Mouse (Mus musculus) cerebellum, adult 2 months (tissue): ENCODE results near the gene Lmntd1. TPM values are rescaled to one million over a fixed set of nuclear protein-coding genes. Genes with fewer than 3 reads are reported as not detected.
A peak's percentile ranks its signal among the peaks of the same experiment; 100 is the strongest.

ENCODE experiments used
- DNase-seq, 2 experiments: peaks; one replicate each; pipeline ENCODE4 v3.0.0; 2021
- H3K27ac ChIP-seq: fragments of 200-500 bp; 2 replicates; pipeline ENCODE4 v1.5.1; 2012; ENCODE audit warnings: low read length, control low read depth, inconsistent platforms; ENCODE audit not compliant: insufficient read depth
- H3K27me3 ChIP-seq: fragments of 200-500 bp; 2 replicates; pipeline ENCODE4 v1.6.1; 2012; ENCODE audit warnings: inconsistent platforms, mild to moderate bottlenecking, low read length, moderate library complexity; ENCODE audit not compliant: control insufficient read depth, insufficient read depth
- H3K4me1 ChIP-seq: fragments of 200-500 bp; 2 replicates; pipeline ENCODE4 v1.6.1; 2011; ENCODE audit warnings: low read length; ENCODE audit not compliant: control insufficient read depth, insufficient read depth
- H3K4me3 ChIP-seq: fragments of 200-500 bp; replicated peaks from 2 replicates; pipeline ENCODE3; 2011; ENCODE audit warnings: mild to moderate bottlenecking, low read depth, low read length, control low read depth; ENCODE audit not compliant: insufficient read depth
- CTCF ChIP-seq: fragments of 200-500 bp; IDR thresholded peaks from 2 replicates; pipeline ENCODE4 v1.5.1; 2011; ENCODE audit warnings: low read depth, mild to moderate bottlenecking, control low read depth, low read length, moderate library complexity, borderline replicate concordance; ENCODE audit not compliant: insufficient read depth
- POLR2A ChIP-seq: fragments of 200-500 bp; IDR thresholded peaks from 2 replicates; pipeline ENCODE4 v1.6.1; 2011; ENCODE audit warnings: low read length, control low read depth, borderline replicate concordance; ENCODE audit not compliant: insufficient read depth
- WGBS: fragments of 180-500 bp; shearing (Covaris S2); methylation state at CpG from one replicate; pipeline ENCODE4 v1.1.7; 2018; 5-methylcytosine and 5-hydroxymethylcytosine counted together
- polyA plus RNA-seq: library from polyadenylated mRNA; depleted of rRNA; stranded (reverse); fragments of >200 nt; gene quantifications from 2 replicates; pipeline ENCODE4 v1.2.3, GENCODE M21; 2012

Gene Lmntd1
- polyA plus RNA-seq, 1 experiment: 0.70 TPM

DNA sequence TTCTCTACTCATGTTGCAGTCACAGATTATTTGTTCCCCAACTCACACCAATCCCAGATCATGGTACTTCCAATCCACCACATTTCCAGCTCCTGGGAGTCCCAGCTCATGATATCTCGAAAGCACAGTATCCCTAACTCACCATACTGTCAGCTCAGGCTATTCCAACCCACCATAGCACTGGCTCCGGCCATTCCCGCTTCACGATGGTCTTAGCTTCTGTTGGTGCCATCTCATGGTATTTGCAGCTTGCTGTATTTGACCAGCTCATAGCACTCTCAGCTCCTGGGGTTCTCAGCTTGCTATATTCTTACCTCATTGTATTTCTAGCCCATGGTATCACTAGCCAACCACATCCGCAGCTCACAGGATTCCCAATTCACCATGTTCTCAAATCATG, 195.3 kb downstream of the Lmntd1 start:
- H3K27me3 ChIP-seq: no peaks in the 10 kb centered on the region
- no peak for DNase-seq
- WGBS: 92% methylated on average over 5 of the region's 5 CpGs
- no peaks in the 10 kb centered on the region for H3K4me1 ChIP-seq
- H3K27ac ChIP-seq: no peak overlapping the region
- H3K4me3 ChIP-seq: no peak overlapping the region
- TF ChIP-seq CTCF: no peak
- TF ChIP-seq POLR2A: no peak

- H3K4me3 ChIP-seq: no peak overlapping the region
- TF ChIP-seq CTCF (no peak), POLR2A (no peak)
- H3K4me1 ChIP-seq: no peaks in the 10 kb centered on the region
- WGBS: 84% methylated on average over 8 of the region's 8 CpGs
- no peak for DNase-seq
- no peak overlapping the region for H3K27ac ChIP-seq
- no peaks in the 10 kb centered on the region for H3K27me3 ChIP-seq
Observed at GRCm38 (mm10) chr6:145417720-145418440, 196.2 kb downstream of the Lmntd1 start.

- Histone ChIP-seq H3K27me3 (no peaks in the 10 kb centered on the region), H3K4me1 (no peaks in the 10 kb centered on the region), H3K4me3 (no peak overlapping the region), H3K27ac (no peak overlapping the region)
- TF ChIP-seq CTCF (peak; percentile 54; the same call in 1 of the 2 replicates), POLR2A (no peak)
- DNase-seq: peak; percentile 23 to 48
- WGBS: 71% methylated on average over 16 of the region's 16 CpGs
Observed at GRCm38 (mm10) chr6:145417014-145417719, 197.0 kb downstream of the Lmntd1 start.

DNA sequence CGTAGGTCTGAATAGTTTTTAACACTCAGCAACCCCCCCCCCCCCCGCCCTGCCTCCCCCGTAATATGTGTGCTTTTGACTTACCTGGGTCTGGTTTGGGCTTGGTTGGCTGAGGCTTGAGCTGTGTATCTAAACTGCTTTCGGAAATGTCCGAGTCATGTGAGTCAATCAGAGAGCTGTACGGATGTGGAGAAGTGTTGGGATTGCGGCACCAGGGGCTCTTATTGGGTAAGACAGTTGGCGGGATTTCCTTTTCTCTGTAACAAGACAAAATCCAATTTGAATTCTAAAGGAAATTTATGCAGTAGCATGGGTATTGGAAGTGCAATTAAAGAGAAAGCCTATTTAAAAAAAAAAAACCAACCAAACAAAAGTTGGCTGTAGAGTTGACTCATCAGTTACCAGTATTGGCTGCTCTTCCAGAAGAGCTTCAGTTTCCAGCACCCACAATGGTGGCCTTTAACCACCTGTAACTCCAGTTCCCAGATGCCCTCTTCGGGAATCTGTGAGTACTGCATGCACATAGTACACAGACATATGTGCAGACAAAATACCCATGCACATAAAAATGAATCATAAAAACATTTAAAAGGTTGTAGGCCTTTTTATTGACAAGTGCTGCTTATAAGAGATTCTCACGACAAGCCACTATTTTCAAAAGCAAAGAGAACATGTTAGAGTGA, 209.6 kb downstream of the Lmntd1 start:
- WGBS: 94% methylated on average over 10 of the region's 10 CpGs

GRCm38 (mm10) chr6:145401140-145401539, 213.0 kb downstream of the Lmntd1 start:
- no peak for DNase-seq
- Histone ChIP-seq H3K4me3 (no peak overlapping the region), H3K27me3 (no peaks in the 10 kb centered on the region), H3K4me1 (no peaks in the 10 kb centered on the region), H3K27ac (no peak overlapping the region)
- WGBS: 34% methylated on average over 4 of the region's 4 CpGs
- TF ChIP-seq POLR2A (no peak), CTCF (no peak)

More for the DNA sequence above, 209.6 kb downstream of the Lmntd1 start:
- H3K27ac ChIP-seq: no peak overlapping the region
- no peaks in the 10 kb centered on the region for H3K4me1 ChIP-seq
- no peak for DNase-seq
- no peak overlapping the region for H3K4me3 ChIP-seq
- no peak for TF ChIP-seq CTCF
- no peak for TF ChIP-seq POLR2A
- H3K27me3 ChIP-seq: no peaks in the 10 kb centered on the region

- 93% methylated on average over 4 of the region's 4 CpGs for WGBS
- no peak overlapping the region for H3K4me3 ChIP-seq
- TF ChIP-seq CTCF (no peak), POLR2A (no peak)
- no peaks in the 10 kb centered on the region for H3K27me3 ChIP-seq
- H3K27ac ChIP-seq: no peak overlapping the region
- no peaks in the 10 kb centered on the region for H3K4me1 ChIP-seq
- no peak for DNase-seq
Observed at GRCm38 (mm10) chr6:145397881-145398280, 216.2 kb downstream of the Lmntd1 start.

GRCm38 (mm10) chr6:145396534-145396933, 217.6 kb downstream of the Lmntd1 start:
- H3K27me3 ChIP-seq: no peaks in the 10 kb centered on the region
- H3K4me3 ChIP-seq: no peak overlapping the region
- H3K4me1 ChIP-seq: no peaks in the 10 kb centered on the region
- 78% methylated on average over 2 of the region's 2 CpGs for WGBS
- no peak overlapping the region for H3K27ac ChIP-seq
- peak in 1 of 2 experiments; percentile 12 for DNase-seq
- TF ChIP-seq POLR2A: no peak
- peak; percentile 53; the same call in 1 of the 2 replicates for TF ChIP-seq CTCF

DNA sequence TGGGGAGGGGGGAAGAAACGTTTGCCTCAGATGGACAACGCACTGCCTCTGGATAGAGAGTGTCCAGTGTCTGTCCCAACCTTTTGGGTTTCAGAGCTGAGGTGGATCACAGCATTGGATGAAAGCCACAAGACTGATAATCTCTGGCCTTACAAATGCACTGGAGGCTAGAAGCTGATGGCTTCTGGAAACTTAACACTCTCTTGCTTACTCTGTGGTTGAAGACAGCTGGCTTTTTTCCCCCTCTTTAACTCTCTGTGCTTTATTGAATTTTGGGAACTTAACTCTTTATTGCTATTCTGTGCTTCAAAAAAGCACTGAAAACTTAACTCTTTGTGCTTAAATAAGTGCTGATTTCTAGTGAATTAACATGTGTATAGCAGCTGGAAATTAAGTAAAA, 223.7 kb downstream of the Lmntd1 start:
- Histone ChIP-seq H3K4me3 (no peak overlapping the region), H3K27me3 (no peaks in the 10 kb centered on the region), H3K4me1 (no peaks in the 10 kb centered on the region), H3K27ac (no peak overlapping the region)
- DNase-seq: no peak
- WGBS: 48% methylated on average over 2 of the region's 2 CpGs
- TF ChIP-seq CTCF (no peak), POLR2A (no peak)
